Mouse (Mus musculus): ENCODE results near the gene Rapgef4.

DNA sequence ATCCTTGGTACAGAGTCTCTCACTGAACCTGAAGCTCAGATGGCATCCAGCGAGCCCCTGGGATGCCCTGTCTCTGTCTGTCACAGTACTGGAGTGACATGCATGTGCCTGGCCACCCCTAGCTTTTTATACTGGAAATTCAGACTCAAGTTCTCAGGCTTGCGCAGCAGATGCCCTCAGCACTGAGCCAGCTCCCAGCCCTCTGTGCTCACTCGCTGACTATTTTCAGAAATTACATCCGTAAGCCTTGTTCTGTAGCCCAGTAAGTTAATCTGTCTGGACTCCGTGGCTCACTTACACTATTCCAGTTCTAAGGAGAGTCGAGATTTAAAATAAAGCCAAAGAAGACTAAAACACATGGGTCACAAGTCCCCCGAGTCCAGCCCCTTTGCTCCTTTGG, 194.5 kb downstream of the Rapgef4 start:
- TF ChIP-seq CTCF (IDR thresholded peaks at IDR 0.05; ENCODE audit: low read depth, low read length) (no peak), POLR2A (IDR thresholded peaks at IDR 0.05; ENCODE audit: extremely low read depth, insufficient read depth, low read length) (no peak)

Measured in liver, adult 2 months (tissue).